Mouse (Mus musculus): ENCODE measurements around the gene Trpm8. TPM values are rescaled to one million over a fixed set of nuclear protein-coding genes. Genes with fewer than 3 reads are reported as not detected.

Trpm8 gene
- polyA plus RNA-seq, 1 experiment from 2014 or later = not detected

DNA sequence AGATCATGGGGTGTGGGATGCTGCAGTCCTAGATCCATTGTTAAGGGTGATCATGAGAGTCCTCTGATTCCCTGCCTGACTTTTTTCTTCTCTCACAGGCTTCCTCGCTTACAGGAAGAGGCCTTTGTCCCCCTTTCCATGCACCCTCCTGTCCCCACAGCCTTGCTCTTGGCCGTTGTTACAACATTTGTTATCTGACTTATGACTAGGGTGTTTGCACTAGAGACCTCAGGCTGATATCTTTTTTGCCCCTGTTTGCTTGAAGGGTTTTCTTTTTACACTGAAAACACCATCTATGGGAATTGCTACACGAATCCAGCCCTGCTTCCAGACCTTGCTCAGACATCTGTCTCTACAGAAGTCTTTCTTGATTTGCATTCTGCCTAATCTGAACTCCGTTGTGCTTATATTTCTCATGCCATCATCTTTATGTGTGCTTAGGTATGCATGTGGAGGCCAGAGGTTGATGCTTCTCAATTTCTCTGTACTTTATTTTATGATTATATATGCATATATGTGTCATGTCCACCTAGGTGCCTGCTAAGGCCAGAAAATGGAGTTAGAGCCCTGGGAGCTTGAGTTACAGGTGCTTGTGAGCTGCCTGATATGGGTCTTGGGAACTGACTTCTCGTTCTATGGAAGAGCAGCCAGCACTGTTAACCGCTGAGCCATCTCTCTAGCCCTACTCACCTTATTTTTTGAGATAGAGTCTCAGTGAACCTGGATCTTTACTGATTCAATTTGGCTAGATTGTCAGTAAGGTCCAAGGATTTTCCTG is 27.7 kb downstream of the Trpm8 start:
- ATAC-seq (ENCODE audit: low read depth) = no peak
- H3K27me3 ChIP-seq (ENCODE audit: control insufficient read depth, insufficient read depth, low read depth, low read length) = no peaks in the 10 kb centered on the region

DNA sequence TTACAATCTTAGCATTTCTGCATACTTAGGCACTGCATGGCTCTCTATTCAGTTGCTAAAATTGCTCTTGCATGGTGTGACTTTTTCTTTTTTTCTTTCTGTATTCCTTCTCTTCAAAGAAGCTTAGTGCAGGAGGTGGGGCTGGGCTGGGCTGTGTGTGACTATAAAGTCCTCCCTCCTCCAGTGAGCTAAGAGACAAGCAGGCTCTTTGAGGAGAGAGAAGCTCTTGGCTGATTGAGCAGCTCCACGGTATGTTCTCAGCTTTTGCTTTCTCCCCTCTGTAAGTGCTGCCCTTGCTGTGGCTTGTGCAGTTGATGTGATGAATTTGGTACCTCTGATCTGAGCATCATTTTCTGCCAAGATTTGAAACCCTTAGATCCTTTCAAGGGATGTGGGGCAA is 29.1 kb downstream of the Trpm8 start:
- Histone ChIP-seq H3K4me2 (ENCODE audit: low read depth, low read length) (no peak overlapping the region), H3K4me1 (ENCODE audit: control insufficient read depth, low read depth, low read length) (no peaks in the 10 kb centered on the region), H3K9ac (ENCODE audit: low read depth, low read length) (no peak overlapping the region), H3K27ac (ENCODE audit: low read length) (no peak overlapping the region), H3K27me3 (ENCODE audit: control insufficient read depth, insufficient read depth, low read depth, low read length) (no peaks in the 10 kb centered on the region), H3K4me3 (ENCODE audit: low read depth, low read length) (no peak overlapping the region), H3K36me3 (ENCODE audit: control insufficient read depth, insufficient read depth) (no peaks in the 10 kb centered on the region), H3K9me3 (replicated peaks; ENCODE audit: control insufficient read depth, low read length) (peaks cover 9% of the 10 kb centered on the region; the same call in 1 of the 2 replicates)
- ATAC-seq (ENCODE audit: low read depth) = no peak
- WGBS (ENCODE audit: insufficient replicate concordance) = 48% methylated on average over 1 of the region's 1 CpGs

More for the DNA sequence above, 27.7 kb downstream of the Trpm8 start:
- Histone ChIP-seq H3K4me1 (ENCODE audit: control insufficient read depth, low read depth, low read length) (no peaks in the 10 kb centered on the region), H3K4me2 (ENCODE audit: low read depth, low read length) (no peak overlapping the region), H3K36me3 (ENCODE audit: control insufficient read depth, insufficient read depth) (no peaks in the 10 kb centered on the region), H3K27ac (ENCODE audit: low read length) (no peak overlapping the region), H3K4me3 (ENCODE audit: low read depth, low read length) (no peak overlapping the region), H3K9me3 (replicated peaks; ENCODE audit: control insufficient read depth, low read length) (peaks cover 15% of the 10 kb centered on the region), H3K9ac (ENCODE audit: low read depth, low read length) (no peak overlapping the region)
- WGBS (ENCODE audit: insufficient replicate concordance) = 24% methylated on average over 6 of the region's 6 CpGs

DNA sequence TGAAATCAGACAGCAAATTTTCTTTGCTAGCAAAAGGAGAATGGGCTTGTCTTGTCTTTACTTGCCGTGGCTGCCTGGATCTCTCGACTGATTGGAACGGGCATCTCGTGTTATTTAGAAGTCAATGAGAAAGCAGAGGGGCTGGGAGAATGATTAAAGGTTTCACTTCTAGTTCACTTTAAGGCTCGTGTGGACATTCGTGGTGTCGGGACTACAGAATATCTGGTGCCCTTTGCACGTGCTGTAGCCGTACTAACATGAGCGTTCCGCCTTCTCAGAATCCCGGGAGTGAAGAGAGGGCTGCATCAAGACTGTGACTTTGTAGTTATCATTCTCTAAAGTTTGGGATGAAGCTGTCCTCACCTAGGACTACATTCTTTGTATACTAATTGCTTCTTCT is 29.7 kb downstream of the Trpm8 start:
- ATAC-seq (ENCODE audit: low read depth) = no peak
- Histone ChIP-seq H3K27ac (ENCODE audit: low read length) (no peak overlapping the region), H3K4me3 (ENCODE audit: low read depth, low read length) (no peak overlapping the region), H3K9me3 (replicated peaks; ENCODE audit: control insufficient read depth, low read length) (peaks cover 8% of the 10 kb centered on the region; the same call in 1 of the 2 replicates), H3K9ac (ENCODE audit: low read depth, low read length) (no peak overlapping the region), H3K4me1 (ENCODE audit: control insufficient read depth, low read depth, low read length) (no peaks in the 10 kb centered on the region), H3K4me2 (ENCODE audit: low read depth, low read length) (no peak overlapping the region), H3K36me3 (ENCODE audit: control insufficient read depth, insufficient read depth) (no peaks in the 10 kb centered on the region), H3K27me3 (ENCODE audit: control insufficient read depth, insufficient read depth, low read depth, low read length) (no peaks in the 10 kb centered on the region)
- WGBS (ENCODE audit: insufficient replicate concordance) = 54% methylated on average over 12 of the region's 12 CpGs

DNA sequence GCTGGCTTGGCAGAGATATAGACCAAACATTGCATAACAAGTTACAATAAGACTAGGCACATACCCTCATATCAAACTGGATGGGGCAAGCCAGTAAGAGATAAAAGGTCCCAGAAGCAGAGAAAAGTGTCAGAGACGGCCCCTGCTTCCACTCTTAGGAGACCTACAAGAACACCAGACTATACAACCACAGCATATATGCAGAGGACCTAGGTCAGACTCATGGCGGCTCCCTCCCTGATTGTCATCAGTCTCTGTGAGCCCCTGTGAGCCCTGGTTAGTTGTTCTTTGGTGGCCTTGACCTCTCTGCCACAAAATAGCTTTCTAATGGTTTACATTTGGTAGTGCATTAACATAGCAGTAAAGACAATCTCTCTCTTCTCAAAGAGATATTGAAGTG is 31.6 kb downstream of the Trpm8 start:
- no peak overlapping the region for H3K4me3 ChIP-seq (ENCODE audit: low read depth, low read length)
- H3K9me3 ChIP-seq (replicated peaks; ENCODE audit: control insufficient read depth, low read length) = peaks cover 6% of the 10 kb centered on the region; the same call in 1 of the 2 replicates
- no peak for ATAC-seq (ENCODE audit: low read depth)
- H3K4me2 ChIP-seq (ENCODE audit: low read depth, low read length) = no peak overlapping the region
- no peak overlapping the region for H3K9ac ChIP-seq (ENCODE audit: low read depth, low read length)
- no peaks in the 10 kb centered on the region for H3K36me3 ChIP-seq (ENCODE audit: control insufficient read depth, insufficient read depth)
- H3K27ac ChIP-seq (ENCODE audit: low read length) = no peak overlapping the region
- H3K27me3 ChIP-seq (ENCODE audit: control insufficient read depth, insufficient read depth, low read depth, low read length) = no peaks in the 10 kb centered on the region
- no peaks in the 10 kb centered on the region for H3K4me1 ChIP-seq (ENCODE audit: control insufficient read depth, low read depth, low read length)
- WGBS (ENCODE audit: insufficient replicate concordance) = 38% methylated on average over 2 of the region's 2 CpGs

- H3K4me1 ChIP-seq (ENCODE audit: control insufficient read depth, low read depth, low read length) = no peaks in the 10 kb centered on the region
- H3K27ac ChIP-seq (ENCODE audit: low read length) = no peak overlapping the region
- H3K27me3 ChIP-seq (ENCODE audit: control insufficient read depth, insufficient read depth, low read depth, low read length) = no peaks in the 10 kb centered on the region
- no peak overlapping the region for H3K9ac ChIP-seq (ENCODE audit: low read depth, low read length)
- H3K9me3 ChIP-seq (replicated peaks; ENCODE audit: control insufficient read depth, low read length) = peaks cover 6% of the 10 kb centered on the region; the same call in 1 of the 2 replicates
- H3K36me3 ChIP-seq (ENCODE audit: control insufficient read depth, insufficient read depth) = no peaks in the 10 kb centered on the region
- no peak for ATAC-seq (ENCODE audit: low read depth)
- no peak overlapping the region for H3K4me3 ChIP-seq (ENCODE audit: low read depth, low read length)
- WGBS (ENCODE audit: insufficient replicate concordance) = 26% methylated on average over 3 of the region's 3 CpGs
- no peak overlapping the region for H3K4me2 ChIP-seq (ENCODE audit: low read depth, low read length)
These were observed 32.4 kb downstream of the Trpm8 start for GRCm38 (mm10) chr1:88309905-88310304.

DNA sequence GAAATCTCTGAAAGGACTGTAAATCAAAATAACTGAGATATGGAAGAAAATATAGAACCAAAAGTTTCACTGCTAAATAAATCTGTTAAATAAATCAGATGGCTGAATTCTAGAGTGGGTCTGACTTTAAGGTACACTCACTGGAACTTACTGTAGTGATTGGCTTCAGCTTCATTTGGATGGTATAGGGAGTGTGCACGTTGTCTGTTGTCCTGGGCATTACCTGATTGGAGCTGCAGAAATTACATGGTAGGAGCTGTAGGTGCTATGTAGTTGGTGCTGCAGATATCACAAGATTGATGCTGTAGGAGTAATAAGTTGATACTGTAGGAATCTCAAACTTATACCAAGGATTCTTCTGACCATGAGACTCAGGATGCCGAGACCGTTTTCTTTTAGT is 32.9 kb downstream of the Trpm8 start:
- H3K4me2 ChIP-seq (ENCODE audit: low read depth, low read length) = no peak overlapping the region
- peaks cover 4% of the 10 kb centered on the region; the same call in 1 of the 2 replicates for H3K9me3 ChIP-seq (replicated peaks; ENCODE audit: control insufficient read depth, low read length)
- 49% methylated on average over 3 of the region's 3 CpGs for WGBS (ENCODE audit: insufficient replicate concordance)
- no peaks in the 10 kb centered on the region for H3K36me3 ChIP-seq (ENCODE audit: control insufficient read depth, insufficient read depth)
- no peak overlapping the region for H3K27ac ChIP-seq (ENCODE audit: low read length)
- H3K9ac ChIP-seq (ENCODE audit: low read depth, low read length) = no peak overlapping the region
- no peak overlapping the region for H3K4me3 ChIP-seq (ENCODE audit: low read depth, low read length)
- ATAC-seq (ENCODE audit: low read depth) = no peak
- H3K4me1 ChIP-seq (ENCODE audit: control insufficient read depth, low read depth, low read length) = no peaks in the 10 kb centered on the region
- H3K27me3 ChIP-seq (ENCODE audit: control insufficient read depth, insufficient read depth, low read depth, low read length) = no peaks in the 10 kb centered on the region

- Histone ChIP-seq H3K4me2 (ENCODE audit: low read depth, low read length) (no peak overlapping the region), H3K4me1 (ENCODE audit: control insufficient read depth, low read depth, low read length) (no peaks in the 10 kb centered on the region), H3K27me3 (ENCODE audit: control insufficient read depth, insufficient read depth, low read depth, low read length) (no peaks in the 10 kb centered on the region), H3K4me3 (ENCODE audit: low read depth, low read length) (no peak overlapping the region), H3K9ac (ENCODE audit: low read depth, low read length) (no peak overlapping the region), H3K9me3 (replicated peaks; ENCODE audit: control insufficient read depth, low read length) (no peaks in the 10 kb centered on the region), H3K36me3 (ENCODE audit: control insufficient read depth, insufficient read depth) (no peaks in the 10 kb centered on the region), H3K27ac (ENCODE audit: low read length) (no peak overlapping the region)
- ATAC-seq (ENCODE audit: low read depth) = no peak
- WGBS (ENCODE audit: insufficient replicate concordance) = 59% methylated on average over 1 of the region's 1 CpGs
These were observed 39.8 kb downstream of the Trpm8 start for GRCm38 (mm10) chr1:88317279-88317678.

- Histone ChIP-seq H3K36me3 (ENCODE audit: control insufficient read depth, insufficient read depth) (no peaks in the 10 kb centered on the region), H3K27me3 (ENCODE audit: control insufficient read depth, insufficient read depth, low read depth, low read length) (no peaks in the 10 kb centered on the region), H3K4me3 (ENCODE audit: low read depth, low read length) (no peak overlapping the region), H3K9ac (ENCODE audit: low read depth, low read length) (no peak overlapping the region), H3K4me1 (ENCODE audit: control insufficient read depth, low read depth, low read length) (no peaks in the 10 kb centered on the region), H3K27ac (ENCODE audit: low read length) (no peak overlapping the region), H3K4me2 (ENCODE audit: low read depth, low read length) (no peak overlapping the region), H3K9me3 (replicated peaks; ENCODE audit: control insufficient read depth, low read length) (no peaks in the 10 kb centered on the region)
- no peak for ATAC-seq (ENCODE audit: low read depth)
- WGBS (ENCODE audit: insufficient replicate concordance) = 63% methylated on average over 6 of the region's 6 CpGs
These were observed 41.1 kb downstream of the Trpm8 start for GRCm38 (mm10) chr1:88318531-88319060.

DNA sequence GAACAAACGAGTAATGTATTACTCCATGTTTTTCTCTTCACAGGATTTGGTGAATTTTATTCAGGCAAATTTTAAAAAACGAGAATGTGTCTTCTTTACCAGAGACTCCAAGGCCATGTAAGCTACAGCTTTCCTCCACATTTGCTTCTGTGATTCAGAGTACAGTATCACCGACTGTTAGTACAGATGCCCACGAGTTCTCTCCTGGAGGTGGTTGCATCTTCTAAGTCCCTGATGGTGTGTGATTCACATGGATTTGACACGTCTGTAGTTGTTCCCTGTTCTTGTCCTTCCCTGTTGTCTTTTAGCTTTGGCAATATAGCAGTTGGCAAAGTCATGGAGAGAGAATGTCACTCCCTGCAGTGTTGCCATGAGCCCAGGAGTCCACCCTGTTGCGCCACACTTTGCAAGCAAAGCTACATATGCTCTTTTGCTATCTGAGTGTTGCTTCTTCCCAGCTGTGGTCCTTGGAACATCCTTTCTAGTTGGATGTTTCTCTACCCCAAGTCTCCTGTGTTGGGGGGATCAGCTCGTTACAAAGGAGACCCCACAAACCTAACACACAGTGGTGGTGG is 43.4 kb downstream of the Trpm8 start:
- Histone ChIP-seq H3K4me3 (ENCODE audit: low read depth, low read length) (no peak overlapping the region), H3K27me3 (ENCODE audit: control insufficient read depth, insufficient read depth, low read depth, low read length) (no peaks in the 10 kb centered on the region), H3K9ac (ENCODE audit: low read depth, low read length) (no peak overlapping the region), H3K4me2 (ENCODE audit: low read depth, low read length) (no peak overlapping the region), H3K27ac (ENCODE audit: low read length) (no peak overlapping the region), H3K9me3 (replicated peaks; ENCODE audit: control insufficient read depth, low read length) (no peaks in the 10 kb centered on the region), H3K4me1 (ENCODE audit: control insufficient read depth, low read depth, low read length) (no peaks in the 10 kb centered on the region), H3K36me3 (ENCODE audit: control insufficient read depth, insufficient read depth) (no peaks in the 10 kb centered on the region)
- 48% methylated on average over 7 of the region's 7 CpGs for WGBS (ENCODE audit: insufficient replicate concordance)
- no peak for ATAC-seq (ENCODE audit: low read depth)
